Mouse (Mus musculus) left cerebral cortex, adult 18-20 months (tissue): Measurements from ENCODE around the gene Garem2. TPM values are rescaled to one million over a fixed set of nuclear protein-coding genes. Genes with fewer than 3 reads are reported as not detected.
"Not testable (repeated sequence)": the region's sequence is repeated elsewhere in the genome, so short reads cannot be mapped to it uniquely, and the experiment has no call there.

Experiments
- DNase-seq, 2 experiments: peaks; one replicate each; pipeline ENCODE4 v3.0.0; 2021 to 2022; ENCODE audit warnings: low spot score in 2 of 2, mixed read lengths in 1 of 2
- long read RNA-seq, 2 experiments: library from polyadenylated mRNA; stranded (forward); transcript quantifications; one replicate each; pipeline ENCODE4 v2.0.0; 2021
- total RNA-seq, 2 experiments: library from RNA; stranded (reverse); gene quantifications; 2 replicates each; pipeline ENCODE4 v1.2.3; 2021

Garem2 gene
- 10 to 100 TPM in 1 of 2 experiments, 1 to 10 TPM in 1; 10.0 to 10.7 TPM for total RNA-seq
- long read RNA-seq, experiment 1, transcript Garem2-201 (6 exons, 3,865 nt), result major isoform, 21 of 30 reads
- long read RNA-seq, experiment 1, partial matches to known transcripts, result 7 of 30 reads
- long read RNA-seq, experiment 1, other reads (novel, unspliced or antisense), result 2 of 30 reads
- long read RNA-seq, experiment 2, transcript Garem2-201 (6 exons, 3,865 nt), result major isoform, 14 of 24 reads
- long read RNA-seq, experiment 2, partial matches to known transcripts, result 7 of 24 reads
- long read RNA-seq, experiment 2, other reads (novel, unspliced or antisense), result 3 of 24 reads

- no peak for DNase-seq
Measured at GRCm38 (mm10) chr5:30104841-30105667, at the start of gene Garem2. Gene Garem2, plus strand, starts transcription at chr5:30105161.

GRCm38 (mm10) chr5:30058216-30058731, 46.7 kb upstream of the Garem2 start:
- no peak for DNase-seq

GRCm38 (mm10) chr5:30059607-30060006, 45.4 kb upstream of the Garem2 start:
- DNase-seq, result not testable (repeated sequence)

GRCm38 (mm10) chr5:30067726-30068125, 37.2 kb upstream of the Garem2 start:
- DNase-seq, result no peak

- no peak for DNase-seq
Measured at GRCm38 (mm10) chr5:30071677-30072076, 33.3 kb upstream of the Garem2 start.

- no peak for DNase-seq
Measured at GRCm38 (mm10) chr5:30072377-30072776, 32.6 kb upstream of the Garem2 start.

- DNase-seq, result peak; percentile 65 to 76
Measured at GRCm38 (mm10) chr5:30072825-30073821, 31.8 kb upstream of the Garem2 start, which contains the start of gene Tyms. Gene Tyms, minus strand, starts transcription at chr5:30073617.

GRCm38 (mm10) chr5:30092701-30093100, 12.3 kb upstream of the Garem2 start:
- DNase-seq, result no peak

GRCm38 (mm10) chr5:30094399-30094798, 10.6 kb upstream of the Garem2 start:
- DNase-seq, result no peak

GRCm38 (mm10) chr5:30095731-30096130, 9.2 kb upstream of the Garem2 start:
- no peak for DNase-seq

GRCm38 (mm10) chr5:30098260-30098659, 6.7 kb upstream of the Garem2 start:
- DNase-seq, result no peak

GRCm38 (mm10) chr5:30103340-30103739, 1.6 kb upstream of the Garem2 start:
- DNase-seq, result no peak

- peak; percentile 51 to 52 for DNase-seq
Measured at GRCm38 (mm10) chr5:30104339-30104738, 622 bp upstream of the Garem2 start.

- DNase-seq, result no peak
Measured at GRCm38 (mm10) chr5:30105668-30106300, 823 bp downstream of the Garem2 start, which contains the start of gene 3110082J24Rik. Gene 3110082J24Rik, minus strand, starts transcription at chr5:30106086.

GRCm38 (mm10) chr5:30106756-30107155, 1.8 kb downstream of the Garem2 start:
- DNase-seq, result no peak

- no peak for DNase-seq
Measured at GRCm38 (mm10) chr5:30107186-30107585, 2.2 kb downstream of the Garem2 start.

GRCm38 (mm10) chr5:30107611-30108041, 2.7 kb downstream of the Garem2 start:
- DNase-seq, result no peak

GRCm38 (mm10) chr5:30108233-30108632, 3.3 kb downstream of the Garem2 start:
- DNase-seq, result no peak

GRCm38 (mm10) chr5:30109899-30110298, 4.9 kb downstream of the Garem2 start:
- no peak for DNase-seq
